Mouse (Mus musculus) T-cell, adult 2 months (primary cell): Measurements from ENCODE around the gene Tradd.
"Not testable (repeated sequence)": the region's sequence is repeated elsewhere in the genome, so short reads cannot be mapped to it uniquely, and the experiment has no call there.

Source experiments
- DNase-seq: peaks from one replicate; pipeline ENCODE4 v3.0.0; 2022; ENCODE audit warnings: low spot score

Tradd gene

DNA sequence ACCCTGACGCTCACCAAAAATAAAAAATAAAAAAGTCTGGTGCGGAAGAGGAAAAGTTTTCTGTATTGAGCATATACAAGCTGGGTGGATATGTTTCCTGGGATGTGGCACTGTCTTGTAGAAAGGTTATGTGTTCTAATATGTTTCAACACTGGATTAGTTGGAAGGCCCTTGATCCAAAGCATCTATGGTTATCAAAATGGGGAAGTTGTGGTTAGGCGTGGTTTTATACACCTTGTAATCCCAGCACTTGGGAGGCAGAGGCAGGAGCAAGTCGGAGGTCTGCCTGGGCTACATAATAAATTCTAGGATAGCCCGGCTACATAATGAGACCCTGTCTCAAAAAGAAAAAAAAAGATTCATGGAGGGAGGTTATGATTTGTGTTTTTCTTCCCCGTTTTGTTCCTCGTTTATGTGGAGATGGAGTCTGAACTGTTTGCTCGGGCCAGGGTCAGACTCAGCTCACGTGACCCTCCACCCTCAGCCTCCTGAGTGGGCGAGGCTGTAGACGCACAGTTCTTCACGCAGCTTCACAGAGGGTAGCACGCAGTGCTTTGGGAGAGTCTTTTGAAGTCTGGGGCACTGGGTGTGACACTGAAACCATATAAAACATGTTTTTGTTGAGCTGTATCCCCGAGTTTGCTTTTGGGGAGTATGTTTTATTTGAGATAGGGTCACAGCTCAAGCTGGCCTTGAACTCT, 26.8 kb downstream of the Tradd start:
- DNase-seq = no peak

- no peak for DNase-seq
Measured at GRCm38 (mm10) chr8:105235206-105235605, 29.2 kb downstream of the Tradd start.

DNA sequence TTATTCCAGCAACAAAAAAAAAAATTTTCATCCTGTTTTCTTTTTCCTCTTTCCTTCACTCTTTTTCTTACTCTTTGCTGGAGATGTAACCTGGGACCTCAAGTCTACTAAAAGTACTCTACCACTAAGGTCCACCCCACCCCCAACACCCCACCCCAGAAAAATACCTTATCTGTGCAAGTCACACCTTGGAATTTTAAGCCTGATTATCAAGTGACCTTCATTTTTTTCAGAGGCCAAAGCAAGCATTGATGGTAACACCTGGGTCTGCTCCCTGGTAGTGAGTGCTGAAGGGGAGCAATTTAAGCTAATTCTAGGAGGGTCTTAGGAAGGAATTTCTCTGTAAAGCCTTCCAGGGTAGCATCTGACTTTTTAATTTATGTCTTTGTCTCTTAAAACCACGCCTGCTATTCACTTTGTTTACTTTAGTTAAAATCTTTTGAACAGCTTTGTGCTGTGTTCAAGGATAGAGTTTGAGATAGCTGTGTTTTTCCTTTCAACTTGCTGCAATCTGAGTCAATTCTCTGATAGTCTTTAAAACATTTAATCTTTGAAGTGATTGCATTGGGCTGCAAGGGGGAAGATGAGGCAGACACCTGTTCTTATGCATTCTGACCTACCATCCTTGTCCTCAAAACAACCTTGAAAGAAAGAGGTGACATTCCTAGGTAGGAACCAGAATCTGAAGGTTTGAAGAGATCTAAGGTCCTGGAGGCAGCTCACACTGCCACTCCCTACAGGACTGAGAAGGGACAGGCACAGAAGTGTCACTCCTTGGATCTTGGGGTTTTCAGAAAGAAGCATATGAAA, 31.1 kb downstream of the Tradd start:
- DNase-seq = no peak

DNA sequence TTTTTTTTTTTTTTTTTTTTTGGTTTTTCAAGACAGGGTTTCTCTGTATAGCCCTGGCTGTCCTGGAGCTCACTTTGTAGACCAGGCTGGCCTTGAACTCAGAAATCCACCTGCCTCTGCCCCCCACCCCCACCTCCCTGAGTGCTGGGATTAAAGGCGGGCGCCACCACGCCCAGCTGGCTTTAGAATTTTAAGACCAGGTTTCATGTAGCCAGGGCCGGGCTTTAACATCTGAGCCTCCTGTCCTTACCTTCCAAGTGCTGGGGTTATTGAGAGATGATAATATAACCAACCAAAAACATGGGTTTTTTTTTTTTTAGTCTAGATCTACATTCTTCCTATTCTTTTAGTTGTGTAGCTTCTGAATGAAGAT, 32.1 kb downstream of the Tradd start:
- not testable (repeated sequence) for DNase-seq

- no peak for DNase-seq
Measured at GRCm38 (mm10) chr8:105231503-105232320, 32.7 kb downstream of the Tradd start.

DNA sequence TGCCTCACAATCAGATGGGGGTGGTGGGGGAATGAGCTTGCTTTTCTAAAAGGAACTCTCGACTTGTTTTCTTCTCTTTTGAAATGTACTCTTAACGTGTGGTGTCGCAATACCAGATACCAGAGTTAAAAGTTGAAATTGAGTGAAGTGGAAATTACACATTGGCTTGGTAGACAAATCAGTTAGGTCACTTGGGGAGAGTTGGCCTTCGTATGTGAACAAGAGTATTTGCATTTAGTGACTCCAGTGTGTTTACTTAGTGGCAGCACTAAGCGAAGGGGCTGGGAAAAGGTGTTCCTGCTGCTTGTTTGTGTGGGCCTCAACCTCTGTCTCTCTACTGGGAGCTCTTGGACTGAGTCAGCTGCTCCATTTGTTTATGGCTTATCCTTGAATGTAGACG, 38.5 kb downstream of the Tradd start:
- DNase-seq = no peak

DNA sequence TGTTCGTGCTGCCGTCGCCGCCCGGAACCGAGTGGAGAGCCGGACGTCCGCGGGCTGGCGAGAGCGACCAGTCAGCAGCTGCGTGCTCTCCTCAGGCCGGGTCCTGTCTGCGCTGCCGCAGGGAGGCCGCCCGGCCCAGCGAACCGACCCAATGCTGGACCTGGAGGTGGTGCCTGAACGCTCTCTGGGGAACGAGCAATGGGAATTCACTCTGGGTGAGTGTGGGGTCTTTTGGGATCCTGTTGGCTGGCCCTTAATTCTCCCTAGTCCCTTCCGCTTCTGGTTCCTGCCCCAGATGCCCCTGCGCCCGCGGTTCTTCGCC, 39.2 kb downstream of the Tradd start:
- no peak for DNase-seq

GRCm38 (mm10) chr8:105224413-105225271, 39.8 kb downstream of the Tradd start, which contains the start of gene D230025D16Rik:
TSS of gene D230025D16Rik (plus strand) at chr8:105225145.
- DNase-seq = peak; percentile 92

DNA sequence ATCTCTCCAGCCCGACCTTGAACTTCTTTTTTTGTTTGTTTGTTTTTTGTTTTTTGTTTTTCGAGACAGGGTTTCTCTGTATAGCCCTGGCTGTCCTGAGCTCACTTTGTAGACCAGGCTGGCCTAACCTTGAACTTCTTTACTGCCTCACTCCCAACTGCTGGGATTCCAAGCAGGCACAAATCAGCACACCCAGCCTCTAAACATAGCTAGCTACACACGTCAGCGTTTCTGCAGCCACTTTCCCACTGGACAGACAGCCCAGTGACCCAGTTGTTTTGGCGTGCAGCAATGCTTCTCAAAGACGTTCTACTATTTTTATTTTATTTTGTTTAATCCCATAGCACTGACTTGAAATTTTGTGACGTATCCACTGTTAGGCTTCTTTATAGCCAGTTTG, 40.6 kb downstream of the Tradd start:
- DNase-seq = no peak

DNA sequence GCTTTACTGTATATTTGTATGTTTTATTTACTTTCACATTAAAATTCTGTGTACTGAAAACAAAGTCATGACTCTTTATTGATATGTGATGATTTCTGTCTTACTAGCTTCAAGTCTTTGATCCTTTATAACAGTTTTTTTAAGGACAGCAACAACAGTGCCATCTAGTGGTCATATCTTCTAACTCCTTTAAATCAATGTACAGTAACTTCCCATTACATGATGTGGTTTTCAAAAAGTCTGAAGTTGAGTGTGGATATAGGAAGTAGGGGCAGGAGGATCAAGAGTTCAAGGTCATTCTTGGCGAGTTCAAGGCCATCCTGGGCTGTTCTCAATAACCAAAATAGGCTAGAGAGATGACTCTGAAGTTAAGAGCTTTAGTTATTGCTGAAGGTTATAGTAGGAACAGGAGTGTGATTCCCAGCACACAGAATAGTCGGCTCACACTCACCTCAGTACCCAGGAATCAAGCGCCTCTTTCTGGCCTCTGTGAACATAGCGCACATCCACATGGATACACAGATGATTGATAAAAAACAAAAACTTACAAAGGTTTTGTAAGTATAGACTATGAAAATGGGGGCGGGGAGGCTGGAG, 46.4 kb downstream of the Tradd start:
- DNase-seq = peak; percentile 20

GRCm38 (mm10) chr8:105214104-105214503, 50.3 kb downstream of the Tradd start:
- no peak for DNase-seq

DNA sequence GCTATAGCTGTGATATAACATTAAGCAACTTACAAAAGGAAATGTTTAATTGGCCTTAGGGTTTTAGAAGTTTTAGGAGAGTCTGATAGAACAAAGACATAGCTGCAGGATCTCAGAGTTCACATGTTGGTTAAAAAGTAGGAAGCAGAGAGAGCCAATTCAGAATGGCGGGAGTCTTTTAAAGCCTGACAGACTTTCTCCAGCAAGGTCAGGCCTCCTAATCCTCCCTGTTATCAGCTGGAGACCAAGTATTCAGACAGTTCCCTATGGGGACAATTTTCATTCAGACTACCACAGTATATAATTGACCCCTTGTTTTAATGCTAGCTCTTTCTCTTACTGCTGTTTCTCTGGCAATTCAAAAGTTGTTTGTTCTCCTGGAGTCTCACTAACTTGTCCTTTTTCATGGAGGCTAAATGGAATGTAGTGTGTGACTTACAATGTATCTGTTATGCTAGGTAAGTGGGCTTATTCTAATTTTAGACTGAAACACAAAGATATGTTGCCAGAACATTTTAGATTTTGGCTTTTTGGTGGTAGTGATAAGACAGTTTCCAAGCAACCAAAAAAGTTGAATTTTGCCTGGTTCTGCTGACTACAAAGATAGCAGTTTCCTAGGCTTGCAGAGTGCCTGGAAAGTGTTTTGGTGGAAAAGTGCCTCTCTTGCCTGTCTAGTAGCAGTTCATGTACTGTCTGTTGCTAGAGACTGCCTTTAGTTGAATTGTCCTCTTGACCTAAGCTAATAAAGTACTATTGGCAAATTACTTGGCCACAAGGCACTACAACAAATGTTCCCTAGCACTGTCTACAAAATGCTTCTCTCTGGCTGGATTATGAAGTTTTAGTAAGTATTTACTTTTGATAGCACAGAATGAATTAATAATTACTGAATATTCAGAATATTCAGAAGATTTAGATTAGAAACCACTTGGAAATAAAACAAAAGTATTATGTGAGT, 55.0 kb downstream of the Tradd start:
- DNase-seq = no peak
